Mouse (Mus musculus) kidney, adult 9 months (tissue): Measurements from ENCODE around the gene Sept4.

Experiments used
- DNase-seq: peaks from one replicate; pipeline ENCODE4 v3.0.0; 2022

Gene Sept4

DNA sequence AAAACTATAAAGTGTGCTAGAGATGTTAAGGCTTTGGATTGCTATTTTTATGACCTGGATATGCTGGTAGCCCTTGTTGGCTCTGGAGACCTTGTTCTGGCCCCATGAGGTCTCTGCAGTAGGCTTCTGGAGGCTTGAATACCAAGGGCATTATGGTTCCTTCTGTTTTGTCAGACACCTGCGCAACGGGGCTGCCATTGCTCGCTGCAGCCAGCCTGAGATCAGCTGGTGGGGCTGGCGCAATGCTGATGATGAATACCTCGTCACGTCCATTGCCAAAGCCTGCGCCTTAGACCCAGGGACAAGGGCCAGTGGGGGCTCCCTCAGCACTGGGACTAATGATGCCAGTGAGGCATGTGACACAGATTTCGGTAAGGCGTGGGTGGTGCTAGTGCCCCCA is 33.5 kb downstream of the Sept4 start:
- DNase-seq = no peak

DNA sequence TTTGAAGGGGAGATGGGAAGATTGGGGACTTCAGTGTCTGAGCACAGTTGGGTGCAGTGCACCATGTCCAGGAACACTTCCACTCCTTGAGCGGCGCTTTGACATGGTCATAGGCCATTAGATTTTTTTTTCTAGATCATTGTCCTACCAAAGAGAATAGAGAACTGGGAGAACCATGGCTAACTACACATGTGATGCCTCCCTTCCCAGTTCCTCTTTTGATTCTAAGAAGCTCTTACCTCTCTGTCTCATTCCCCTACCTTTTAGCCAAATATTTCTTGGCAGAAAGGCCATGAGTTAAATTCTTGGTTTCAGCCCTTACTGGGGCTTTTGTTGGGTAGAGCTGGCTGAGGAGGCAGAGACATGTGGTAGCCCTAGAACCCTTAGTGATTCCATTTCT is 34.9 kb downstream of the Sept4 start:
- no peak for DNase-seq

DNA sequence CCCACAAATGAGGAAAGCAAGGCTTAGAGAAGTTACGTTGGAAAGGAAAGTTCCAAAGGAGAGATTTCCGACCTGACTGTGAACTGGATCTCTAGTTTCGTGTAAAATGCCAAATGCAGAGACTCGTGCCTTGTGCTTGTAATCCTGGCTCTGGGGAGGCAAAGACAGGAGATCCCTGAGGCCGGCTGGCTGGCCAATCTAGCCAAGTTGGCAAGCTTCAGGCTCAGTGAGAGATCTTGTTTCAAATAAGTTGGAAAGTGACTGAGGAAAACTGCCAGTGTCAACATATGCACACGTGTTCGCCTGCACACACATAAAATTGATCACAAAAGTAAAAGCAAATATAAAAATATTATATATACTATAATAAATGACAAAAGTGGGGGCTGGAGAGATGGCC is 40.6 kb downstream of the Sept4 start:
- no peak for DNase-seq

DNA sequence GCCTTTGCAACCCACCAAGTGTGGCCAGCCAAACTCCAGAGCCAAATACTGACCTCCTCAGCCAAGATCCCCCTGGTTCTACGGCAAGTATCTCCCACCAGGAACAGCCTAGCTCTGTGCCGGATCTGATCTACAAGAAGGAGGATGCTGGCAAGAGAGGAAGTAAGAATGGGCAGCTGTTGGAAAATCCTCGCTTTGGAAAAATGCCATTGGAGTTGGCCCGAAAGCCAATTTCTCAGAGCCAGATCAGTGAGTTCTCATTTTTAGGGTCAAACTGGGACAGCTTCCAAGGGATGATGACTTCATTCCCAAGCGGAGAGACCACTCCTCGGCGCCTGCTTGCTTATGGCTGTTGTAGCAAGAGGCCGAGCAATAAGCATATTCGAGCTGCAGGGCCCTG is 42.8 kb downstream of the Sept4 start:
- no peak for DNase-seq

DNA sequence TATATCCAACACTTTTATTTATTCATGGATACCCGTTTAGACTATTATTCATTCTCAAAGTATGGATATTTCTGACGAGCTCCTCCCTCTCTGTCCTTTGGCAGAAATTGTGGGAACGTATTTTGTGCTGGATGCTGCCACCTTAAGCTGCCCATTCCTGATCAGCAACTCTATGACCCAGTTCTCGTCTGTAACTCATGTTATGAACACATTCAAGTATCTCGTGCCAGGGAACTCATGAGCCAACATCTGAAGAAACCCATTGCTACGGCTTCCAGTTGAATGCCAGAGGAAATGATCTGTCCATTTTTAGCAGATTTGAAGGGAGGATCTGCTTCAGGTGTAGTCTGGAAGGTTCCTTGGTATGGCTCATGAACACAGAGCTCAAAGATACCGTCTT is 45.3 kb downstream of the Sept4 start:
- no peak for DNase-seq

DNA sequence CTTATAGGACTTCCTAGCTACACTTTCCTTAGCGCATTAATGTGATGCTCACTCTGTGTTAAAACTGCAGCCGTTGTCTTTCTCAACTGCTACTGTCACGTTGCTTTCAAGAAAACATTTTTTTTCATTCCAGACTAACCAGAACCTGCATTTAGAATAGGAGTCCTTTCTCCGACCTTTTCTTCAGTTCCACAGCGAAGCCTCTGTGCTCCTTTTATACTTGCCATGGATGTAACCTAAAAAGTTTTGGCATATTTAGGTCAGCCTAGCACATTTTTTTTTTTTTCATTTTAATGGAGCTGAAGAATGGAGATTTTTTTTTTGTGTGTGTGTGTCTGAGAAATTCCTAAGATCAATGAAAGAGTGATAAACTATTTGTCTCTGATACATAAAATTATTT is 46.8 kb downstream of the Sept4 start:
- DNase-seq = no peak

DNA sequence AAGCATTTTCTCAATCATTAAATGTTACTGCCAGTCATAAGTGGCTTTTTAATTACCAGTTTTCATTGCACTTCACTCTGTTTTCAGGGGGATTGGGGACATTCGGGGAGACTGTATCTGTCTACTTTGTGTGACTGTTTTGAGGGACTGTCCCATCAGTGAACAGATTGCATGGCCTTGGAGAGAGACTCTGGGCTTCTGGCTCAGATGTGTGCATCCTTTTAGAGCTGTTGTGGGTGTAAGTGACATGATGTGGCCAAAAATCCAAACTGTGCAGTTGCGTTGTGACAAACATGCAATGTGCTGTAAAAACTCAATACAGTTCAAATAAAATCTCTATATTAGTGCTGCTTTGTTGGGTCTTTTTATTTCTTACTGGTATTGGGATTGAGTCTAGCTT is 47.2 kb downstream of the Sept4 start:
- no peak for DNase-seq

DNA sequence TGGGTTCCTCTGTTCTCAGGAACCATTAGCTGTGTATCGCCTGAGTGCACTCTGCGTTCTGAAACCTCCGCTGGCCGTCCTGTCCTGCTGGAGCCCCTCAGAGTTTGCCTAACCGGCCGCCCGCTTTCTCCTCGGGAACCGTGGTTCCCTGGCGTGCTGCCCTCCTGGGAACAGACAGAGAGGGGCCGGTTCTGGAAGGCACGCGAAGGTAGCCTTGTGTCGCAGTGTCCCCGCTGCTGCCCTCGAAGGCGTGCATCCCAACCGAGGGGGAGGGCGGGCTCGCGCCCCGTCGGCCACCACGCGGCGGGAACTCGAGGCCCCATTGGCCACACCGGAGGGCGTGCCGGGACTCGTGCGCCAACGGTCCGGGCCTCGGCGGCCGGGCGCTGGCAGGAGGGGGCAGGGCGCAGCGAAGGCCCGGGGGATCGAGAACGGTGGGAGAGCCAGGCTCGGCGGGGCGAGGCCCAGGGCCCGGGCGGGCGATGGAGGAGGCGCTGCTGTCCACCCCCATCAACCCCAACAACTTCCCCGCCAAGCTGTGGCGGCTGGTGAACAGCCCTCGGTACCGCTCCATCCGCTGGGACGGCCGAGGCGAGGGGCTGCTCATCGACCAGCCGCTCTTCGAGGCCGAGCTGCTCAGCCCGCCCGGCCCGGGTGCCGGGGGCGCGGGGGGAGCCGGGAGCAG is 48.2 kb downstream of the Sept4 start, which contains the start of gene Hsf5:
TSS of gene Hsf5 (plus strand) at position 375 of the 685 bp plus-strand sequence.
- no peak for DNase-seq

DNA sequence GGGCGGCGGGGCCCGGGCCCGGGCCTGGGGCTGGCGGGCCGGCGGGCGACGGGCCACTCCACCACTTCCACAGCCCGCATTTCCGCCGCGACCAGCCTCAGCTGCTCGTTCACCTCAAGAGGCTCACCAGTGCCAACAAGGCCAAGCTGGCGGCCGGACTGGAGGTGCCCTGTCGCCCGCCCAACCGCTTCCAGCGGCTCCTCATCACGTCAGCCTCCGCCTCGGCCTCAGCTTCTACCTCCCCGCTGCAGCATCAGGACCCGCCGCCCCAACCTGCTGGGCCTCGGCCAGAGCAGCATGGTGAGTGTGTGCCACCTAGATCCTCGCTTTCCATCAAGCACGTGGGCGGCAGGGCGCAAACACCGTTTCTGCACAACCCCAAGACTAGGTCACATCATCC is 48.9 kb downstream of the Sept4 start:
- no peak for DNase-seq

DNA sequence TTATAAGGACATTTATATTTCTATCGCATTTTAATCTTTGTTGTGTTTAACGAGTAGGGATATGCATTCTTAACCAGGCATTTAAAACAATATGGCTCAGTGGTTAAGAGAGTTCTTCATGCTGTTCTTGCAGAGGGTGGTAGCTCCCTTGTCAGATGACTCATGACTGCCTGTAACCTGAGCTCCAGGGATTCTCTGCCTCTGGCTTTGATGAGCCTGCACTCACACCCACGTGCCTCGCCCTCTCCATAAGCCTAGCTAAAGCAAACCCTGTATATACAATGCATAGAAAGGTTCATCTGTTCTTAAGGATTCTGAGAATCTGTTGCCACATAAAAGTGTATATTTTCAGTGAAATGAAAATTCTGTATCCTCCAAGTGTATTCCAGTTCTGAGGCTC is 54.5 kb downstream of the Sept4 start:
- no peak for DNase-seq

DNA sequence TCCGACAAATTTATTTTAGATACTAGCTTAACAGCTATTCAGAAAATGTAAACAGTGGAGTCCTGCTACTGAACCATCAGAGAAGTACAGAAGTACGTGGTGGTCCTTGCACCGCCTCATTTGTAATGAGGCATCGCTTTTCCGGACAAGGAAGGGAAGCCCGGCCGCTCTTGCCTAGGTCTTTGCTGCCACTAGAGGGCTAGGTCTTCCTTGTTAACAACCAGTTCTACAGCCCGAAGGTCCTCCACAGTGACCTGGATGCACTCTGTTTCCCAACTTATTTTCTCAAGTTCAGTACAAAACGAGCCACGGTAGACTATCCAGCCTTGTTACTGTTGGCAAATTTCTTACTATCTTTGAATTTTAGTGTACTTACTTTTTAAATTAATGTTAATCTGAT is 61.2 kb downstream of the Sept4 start:
- DNase-seq = peak; percentile 53

DNA sequence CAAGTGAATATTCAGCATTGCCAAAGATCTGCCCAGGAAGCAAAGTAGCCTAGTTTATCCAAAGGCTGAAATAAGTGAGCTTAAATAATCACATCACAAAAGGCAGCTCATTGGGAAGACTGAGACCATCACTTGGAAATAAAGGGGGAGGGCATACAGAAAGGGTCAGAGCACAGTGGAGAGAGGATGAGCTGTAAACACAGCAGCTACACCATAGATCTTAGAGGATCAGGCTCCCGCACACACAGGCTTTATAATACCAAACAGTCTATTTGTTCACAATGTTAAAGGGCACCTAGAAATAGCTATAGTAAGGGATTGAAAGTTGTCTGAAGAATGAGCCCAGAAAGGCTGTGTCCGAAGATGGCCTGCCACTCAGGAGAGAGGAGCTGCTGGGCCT is 70.1 kb downstream of the Sept4 start:
- DNase-seq = no peak

DNA sequence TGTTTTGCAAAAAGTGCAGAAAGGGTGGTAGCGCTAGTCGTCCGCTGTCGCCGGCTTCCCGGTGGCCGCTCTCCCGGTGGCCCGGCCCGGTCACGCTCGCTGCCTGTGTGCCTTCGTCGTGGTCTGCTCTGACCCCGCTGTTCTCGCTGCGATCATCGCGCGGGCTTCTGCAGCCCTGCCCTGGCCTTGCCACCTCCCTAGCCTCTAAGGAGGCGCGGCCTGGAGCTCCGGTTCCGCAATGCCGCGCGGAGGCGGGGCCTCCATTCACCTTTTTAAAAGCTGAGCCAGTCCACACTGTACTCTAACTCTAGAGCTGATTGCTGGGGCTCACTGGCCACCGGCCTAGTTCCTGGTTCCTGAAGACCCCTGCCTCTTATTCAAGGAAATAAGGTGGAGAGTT is 70.5 kb downstream of the Sept4 start:
- peak; percentile 71 for DNase-seq
